Mouse (Mus musculus) embryo, embryonic 10 days (tissue): ENCODE measurements around the gene Cdk19.
"Not testable (repeated sequence)": the region's sequence is repeated elsewhere in the genome, so short reads cannot be mapped to it uniquely, and the experiment has no call there.

Source experiments
- DNase-seq: peaks from one replicate; pipeline ENCODE4 v3.0.0-alpha.2; 2015; ENCODE audit warnings: low spot score

Cdk19 gene

DNA sequence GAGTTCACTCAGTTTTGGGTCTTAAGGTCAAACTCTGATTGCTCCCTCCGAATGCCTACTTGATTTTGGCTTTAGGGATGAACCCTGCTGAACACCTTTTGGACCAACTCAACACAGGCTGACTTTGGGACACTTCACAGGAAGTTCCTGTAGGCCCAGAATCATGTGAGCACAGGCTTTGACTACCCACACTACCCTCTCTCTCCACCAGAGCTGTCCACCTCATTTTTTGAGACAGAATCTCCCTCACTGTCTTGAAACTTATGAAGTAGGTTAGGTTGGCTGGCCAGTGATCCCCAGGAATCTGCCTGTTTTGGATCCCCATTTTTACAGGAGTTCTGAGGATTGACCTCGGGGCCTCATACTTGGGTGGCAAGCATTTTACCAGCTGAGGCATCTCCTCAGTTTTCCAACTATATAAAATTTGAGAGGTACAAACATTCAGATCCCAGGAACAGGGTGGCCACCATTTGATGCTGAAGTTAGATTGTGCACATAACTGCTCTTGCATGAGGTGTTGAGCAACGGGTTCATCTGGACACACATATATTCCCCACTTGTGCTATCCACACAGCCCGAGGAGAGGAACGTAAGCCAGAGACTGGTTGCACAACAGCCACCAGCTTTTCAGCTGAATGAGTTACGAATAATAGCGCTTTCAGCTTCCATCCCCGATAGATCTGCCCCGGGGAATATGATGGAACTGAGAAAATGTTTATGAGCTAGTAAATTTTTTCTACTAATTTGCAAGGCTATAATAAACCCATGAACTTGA, 184.9 kb downstream of the Cdk19 start:
- no peak for DNase-seq

DNA sequence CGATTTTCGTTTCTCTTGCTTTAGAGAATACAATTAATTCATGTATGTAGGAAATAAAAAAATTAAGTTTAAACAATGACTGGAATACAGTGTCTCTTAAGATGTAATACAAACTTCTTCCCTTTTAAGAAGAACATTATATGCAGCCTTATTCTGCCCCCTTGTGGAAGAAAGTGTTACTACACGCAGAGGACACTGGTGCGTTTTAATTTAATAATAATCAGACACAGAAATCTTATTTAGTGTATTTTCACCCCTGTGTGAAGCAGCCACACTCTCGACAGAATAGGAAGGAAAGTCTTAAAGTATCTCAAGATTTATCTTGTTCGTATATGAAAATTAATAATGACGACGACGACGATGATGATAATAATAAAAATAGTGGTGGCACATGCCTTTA, 185.6 kb downstream of the Cdk19 start:
- DNase-seq: peak; percentile 71

DNA sequence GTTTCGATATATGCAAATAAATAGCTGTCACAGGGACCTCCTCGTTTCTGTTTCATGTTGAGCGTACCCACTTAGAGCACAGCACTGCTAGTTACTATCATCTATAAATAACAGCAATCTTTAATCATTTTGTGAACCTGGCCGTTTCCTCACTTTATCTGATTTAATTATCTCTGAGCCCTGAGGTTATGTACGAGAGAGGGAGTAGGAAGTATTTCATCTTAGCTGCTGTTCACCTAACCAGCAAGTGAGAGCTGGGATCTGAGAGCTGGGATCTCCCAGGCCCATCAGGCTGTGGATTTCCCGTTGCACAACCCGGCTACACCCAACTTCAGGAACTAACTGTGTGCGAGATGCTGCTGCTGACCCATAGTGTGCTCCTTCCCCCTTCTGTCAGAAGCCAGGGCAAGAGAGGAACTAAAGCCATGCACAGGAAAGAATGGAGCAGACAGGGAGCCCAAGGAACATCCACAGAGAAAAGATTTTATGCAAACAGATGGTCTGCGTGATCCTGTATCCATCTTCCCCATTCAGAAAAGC, 186.3 kb downstream of the Cdk19 start:
- no peak for DNase-seq

DNA sequence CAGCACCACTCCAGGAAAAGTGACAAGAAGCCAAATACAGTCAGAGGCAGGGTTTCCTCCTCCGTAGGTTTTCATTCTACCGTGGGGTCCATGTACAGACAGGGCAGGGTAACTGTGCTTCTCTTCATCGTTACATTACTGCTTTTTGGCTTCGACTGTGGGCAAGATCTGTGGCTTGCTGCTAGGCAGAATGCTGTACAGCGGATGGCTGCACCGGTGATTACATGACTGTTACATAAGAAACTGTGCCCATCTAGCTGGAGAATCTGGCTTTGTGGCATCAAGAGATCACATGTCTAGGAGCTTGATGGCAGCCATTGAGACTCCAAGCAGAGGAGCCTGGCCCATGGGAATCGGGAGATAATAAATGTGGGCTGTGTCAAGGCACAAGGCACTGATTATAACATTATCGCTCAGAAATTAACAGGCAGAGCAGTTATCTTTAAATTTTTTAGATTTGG, 187.0 kb downstream of the Cdk19 start:
- no peak for DNase-seq

DNA sequence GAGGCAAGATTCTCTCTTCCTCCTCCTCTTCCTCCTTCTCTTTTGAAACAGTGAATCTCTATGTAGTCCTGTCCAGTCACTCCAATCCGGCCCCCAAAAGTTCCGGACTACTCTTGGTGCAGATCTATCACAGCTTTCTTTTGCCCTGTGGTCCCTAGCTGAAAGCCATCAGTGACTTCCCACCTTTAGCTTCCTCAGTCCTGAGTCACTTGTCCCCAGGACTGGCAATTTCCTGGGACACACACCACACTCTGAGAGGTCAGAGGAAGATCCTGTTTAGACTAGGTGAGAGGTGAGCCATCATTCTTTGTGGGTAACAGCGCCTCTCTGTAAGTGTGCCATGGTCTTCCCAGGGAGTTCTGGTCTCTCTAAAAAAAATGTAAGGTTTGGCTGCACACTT, 187.6 kb downstream of the Cdk19 start:
- DNase-seq: no peak

DNA sequence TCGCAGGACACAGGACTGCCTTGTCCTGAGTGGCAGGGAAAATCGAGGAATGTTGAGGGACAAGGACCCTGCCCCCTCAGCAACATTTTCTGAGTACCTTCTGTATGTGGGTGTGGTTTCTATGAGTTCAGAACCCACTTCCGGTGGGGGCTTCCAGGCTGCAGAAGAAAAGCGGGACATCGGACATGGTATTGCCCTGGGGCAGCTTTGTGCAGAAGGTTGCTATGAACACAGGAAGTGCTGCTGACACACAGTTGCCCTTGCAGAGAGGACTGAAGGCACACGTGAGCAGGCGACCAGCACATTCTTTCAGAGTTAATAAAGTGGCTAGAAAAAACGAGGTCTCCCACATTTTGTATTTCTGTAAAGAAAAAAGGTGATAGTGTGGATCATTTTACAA, 188.2 kb downstream of the Cdk19 start:
- DNase-seq: peak; percentile 40

DNA sequence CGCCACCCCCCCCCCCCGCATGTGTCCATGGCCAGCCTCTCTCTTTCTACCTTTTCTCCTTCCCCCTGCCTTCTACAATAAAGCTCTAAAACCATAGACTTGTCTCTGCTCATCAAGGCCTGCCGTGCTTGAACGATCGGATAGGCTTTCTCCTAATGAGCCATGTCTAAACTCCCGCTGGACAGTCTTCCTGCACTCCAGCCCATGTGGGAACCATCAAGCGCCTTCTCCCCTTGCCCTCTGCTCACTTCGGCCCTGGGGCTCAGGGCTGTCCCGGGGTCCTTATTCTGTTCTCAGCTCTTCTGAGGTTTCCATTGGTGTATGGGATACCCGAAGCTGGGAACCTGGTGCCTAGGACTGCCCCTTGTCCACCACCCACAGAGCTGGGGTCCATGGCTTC, 189.3 kb downstream of the Cdk19 start:
- no peak for DNase-seq

DNA sequence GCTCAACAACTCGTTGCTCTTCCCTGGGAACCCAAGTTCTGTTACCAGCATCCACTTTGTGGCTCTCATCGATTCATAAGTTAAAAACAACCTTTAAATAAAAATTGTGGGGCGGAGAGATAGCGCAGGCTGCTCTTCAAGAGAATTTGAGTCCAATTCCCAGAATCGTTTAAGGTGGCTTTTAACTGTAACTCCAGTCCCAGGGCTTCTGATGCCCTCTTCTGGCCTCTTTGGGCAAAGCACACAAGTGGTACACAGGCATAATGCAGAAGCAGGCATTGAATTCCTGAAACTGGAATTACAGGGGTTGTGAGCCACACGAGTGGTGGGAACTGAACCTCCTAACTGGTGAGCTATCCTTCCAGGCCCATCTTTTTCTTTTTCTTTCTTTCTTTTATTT, 190.3 kb downstream of the Cdk19 start:
- DNase-seq: peak; percentile 63

DNA sequence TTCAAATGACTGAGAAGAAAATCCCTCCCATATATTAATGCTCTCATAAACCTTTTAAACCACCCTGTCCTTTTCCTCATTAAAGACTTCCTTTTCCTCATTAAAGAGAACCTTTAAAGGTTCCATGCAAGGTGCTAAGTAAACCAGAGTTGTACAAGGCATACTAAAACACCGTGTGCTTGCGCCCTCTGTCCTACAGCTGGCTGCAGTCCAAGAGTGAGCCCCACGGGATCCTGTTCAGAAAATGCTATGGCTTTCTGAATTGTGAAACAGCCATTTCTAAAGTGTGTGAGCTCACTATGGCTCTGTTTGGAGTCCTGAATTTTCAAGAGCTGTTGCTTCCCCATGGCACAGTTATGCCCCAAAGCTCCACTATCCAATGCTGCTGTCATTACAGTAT, 191.3 kb downstream of the Cdk19 start:
- DNase-seq: no peak

DNA sequence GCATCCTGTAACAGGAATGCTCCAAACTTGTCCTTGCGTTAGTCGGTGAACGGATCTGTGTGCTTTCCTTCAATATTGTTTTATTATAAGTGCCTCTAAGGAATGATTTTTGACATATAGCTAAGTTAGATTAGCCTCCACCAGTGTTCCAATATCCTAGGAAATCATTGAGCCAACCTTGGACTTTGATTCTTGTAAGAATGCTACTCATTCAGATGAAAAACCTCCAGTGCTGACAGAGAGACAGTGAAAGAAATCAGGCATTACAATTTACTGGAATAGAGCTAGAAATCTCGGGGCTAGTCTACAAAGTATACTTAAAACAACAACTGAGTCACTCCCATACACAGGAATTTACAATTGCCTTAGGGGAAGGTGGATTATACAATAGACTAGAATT, 193.2 kb downstream of the Cdk19 start:
- not testable (repeated sequence) for DNase-seq
